Mouse (Mus musculus) midbrain, embryonic 13.5 days (tissue): ENCODE results near the gene Pdap1. TPM values are rescaled to one million over a fixed set of nuclear protein-coding genes. Genes with fewer than 3 reads are reported as not detected.

Experiments
- ATAC-seq: fragments of 200-750 bp; cut with Nextera tagmentation; 2 replicates; pipeline ENCODE4 v1.8.0; 2017; ENCODE audit warnings: mild to moderate bottlenecking, moderate TSS enrichment, moderate library complexity
- H3K27ac ChIP-seq: fragments of 300-500 bp; sonication (generic); 2 replicates; pipeline ENCODE4 v1.5.1; 2015; ENCODE audit warnings: inconsistent platforms, mild to moderate bottlenecking, moderate library complexity
- H3K27me3 ChIP-seq: fragments of 300-500 bp; sonication (generic); 2 replicates; pipeline ENCODE4 v1.6.1; 2015; ENCODE audit warnings: mild to moderate bottlenecking, inconsistent platforms
- H3K36me3 ChIP-seq: fragments of 300-500 bp; sonication (generic); 2 replicates; pipeline ENCODE4 v1.6.1; 2015; ENCODE audit warnings: mild to moderate bottlenecking, inconsistent platforms
- H3K4me1 ChIP-seq: fragments of 300-500 bp; sonication (generic); replicated peaks from 2 replicates; pipeline ENCODE4 v1.6.1; 2015; ENCODE audit warnings: inconsistent platforms
- H3K4me2 ChIP-seq: fragments of 300-500 bp; sonication (generic); replicated peaks from 2 replicates; pipeline ENCODE4 v1.6.1; 2015; ENCODE audit warnings: moderate library complexity, mild to moderate bottlenecking, inconsistent platforms
- H3K4me3 ChIP-seq: fragments of 300-500 bp; sonication (generic); replicated peaks from 2 replicates; pipeline ENCODE4 v1.5.1; 2015; ENCODE audit warnings: mild to moderate bottlenecking, inconsistent platforms
- H3K9ac ChIP-seq: fragments of 300-500 bp; sonication (generic); replicated peaks from 2 replicates; pipeline ENCODE4 v1.6.1; 2015; ENCODE audit warnings: mild to moderate bottlenecking, inconsistent platforms
- H3K9me3 ChIP-seq: fragments of 300-500 bp; sonication (generic); 2 replicates; pipeline ENCODE4 v1.6.1; 2016; ENCODE audit warnings: mild to moderate bottlenecking, inconsistent platforms
- WGBS: fragments of 180-500 bp; shearing (Covaris S2); methylation state at CpG from one replicate; pipeline ENCODE4 v1.1.7; 2015; 5-methylcytosine and 5-hydroxymethylcytosine counted together
- polyA plus RNA-seq: library from polyadenylated mRNA; unstranded; fragments of >200 nt; fragmentation: Nextera tagmentation; extraction: Ambion mirVana; gene quantifications from 2 replicates; pipeline ENCODE4 v1.2.1, GENCODE M21; 2015

The Pdap1 gene
- polyA plus RNA-seq = 131 TPM in 2 replicates

- Histone ChIP-seq H3K27me3 (no peaks in the 10 kb centered on the region), H3K9ac (peak within 1 kb of the TSS; percentile 94), H3K4me3 (peak within 1 kb of the TSS; percentile 89), H3K27ac (peak within 1 kb of the TSS; percentile 87), H3K4me1 (peaks cover 39% of the 10 kb centered on the region), H3K36me3 (peaks cover 58% of the 10 kb centered on the region), H3K4me2 (peak within 1 kb of the TSS; percentile 97), H3K9me3 (no peaks in the 10 kb centered on the region)
- WGBS = under 1% methylated on average over 84 of the region's 84 CpGs
- peak; percentile 94 for ATAC-seq
Measured at GRCm38 (mm10) chr5:145139571-145140519, at the start of gene Pdap1, which contains the start of gene Bud31. TSS of gene Pdap1 (minus strand) at chr5:145140238. TSS of gene Bud31 (plus strand) at chr5:145140362.

- WGBS = 97% methylated on average over 6 of the region's 6 CpGs
- H3K27me3 ChIP-seq = no peaks in the 10 kb centered on the region
- no peak overlapping the region for H3K27ac ChIP-seq
- peaks cover 28% of the 10 kb centered on the region for H3K4me1 ChIP-seq
- peaks cover 49% of the 10 kb centered on the region for H3K36me3 ChIP-seq
- H3K9ac ChIP-seq = no peak overlapping the region
- no peak for ATAC-seq
- H3K4me3 ChIP-seq = no peak overlapping the region
- no peak overlapping the region for H3K4me2 ChIP-seq
- no peaks in the 10 kb centered on the region for H3K9me3 ChIP-seq
Measured at GRCm38 (mm10) chr5:145189416-145189815, 49.4 kb upstream of the Pdap1 start.

GRCm38 (mm10) chr5:145185244-145185643, 45.2 kb upstream of the Pdap1 start:
- Histone ChIP-seq H3K4me2 (no peak overlapping the region), H3K36me3 (peaks cover 78% of the 10 kb centered on the region), H3K4me1 (peaks cover 15% of the 10 kb centered on the region), H3K27me3 (no peaks in the 10 kb centered on the region), H3K4me3 (no peak overlapping the region), H3K9ac (no peak overlapping the region), H3K9me3 (no peaks in the 10 kb centered on the region), H3K27ac (no peak overlapping the region)
- 94% methylated on average over 2 of the region's 2 CpGs for WGBS
- no peak for ATAC-seq

- 92% methylated on average over 18 of the region's 18 CpGs for WGBS
- ATAC-seq = no peak
- Histone ChIP-seq H3K27me3 (no peaks in the 10 kb centered on the region), H3K4me2 (no peak overlapping the region), H3K4me3 (no peak overlapping the region), H3K27ac (no peak overlapping the region), H3K36me3 (peaks cover 100% of the 10 kb centered on the region), H3K9ac (no peak overlapping the region), H3K4me1 (no peaks in the 10 kb centered on the region), H3K9me3 (no peaks in the 10 kb centered on the region)
Measured at GRCm38 (mm10) chr5:145178461-145178980, 38.5 kb upstream of the Pdap1 start.

GRCm38 (mm10) chr5:145167306-145167661, 27.2 kb upstream of the Pdap1 start:
- ATAC-seq = peak; percentile 80
- peak overlapping the region; percentile 97 for H3K4me2 ChIP-seq
- H3K9me3 ChIP-seq = no peaks in the 10 kb centered on the region
- peaks cover 46% of the 10 kb centered on the region for H3K36me3 ChIP-seq
- WGBS = under 1% methylated on average over 23 of the region's 28 CpGs
- peak overlapping the region; percentile 68 for H3K27ac ChIP-seq
- H3K4me3 ChIP-seq = peak overlapping the region; percentile 94
- no peaks in the 10 kb centered on the region for H3K27me3 ChIP-seq
- H3K4me1 ChIP-seq = peaks cover 27% of the 10 kb centered on the region
- H3K9ac ChIP-seq = peak overlapping the region; percentile 93

- ATAC-seq = peak; percentile 96
- H3K4me3 ChIP-seq = peak within 1 kb of the TSS; percentile 94
- no peaks in the 10 kb centered on the region for H3K9me3 ChIP-seq
- H3K9ac ChIP-seq = peak within 1 kb of the TSS; percentile 93
- no peaks in the 10 kb centered on the region for H3K27me3 ChIP-seq
- under 1% methylated on average over 51 of the region's 51 CpGs for WGBS
- peaks cover 45% of the 10 kb centered on the region for H3K36me3 ChIP-seq
- peak within 1 kb of the TSS; percentile 97 for H3K4me2 ChIP-seq
- H3K4me1 ChIP-seq = peaks cover 27% of the 10 kb centered on the region
- H3K27ac ChIP-seq = peak within 1 kb of the TSS; percentile 81
Measured at GRCm38 (mm10) chr5:145166536-145167305, 26.7 kb upstream of the Pdap1 start, which contains the start of the genes Ptcd1 and Cpsf4. TSS of gene Ptcd1 (minus strand) at chr5:145167108. TSS of gene Cpsf4 (plus strand) at chr5:145167213.

- Histone ChIP-seq H3K9me3 (no peaks in the 10 kb centered on the region), H3K27ac (no peak overlapping the region), H3K4me1 (peaks cover 27% of the 10 kb centered on the region), H3K27me3 (no peaks in the 10 kb centered on the region), H3K36me3 (peaks cover 45% of the 10 kb centered on the region), H3K4me3 (0 out of 2 replicates have a peak overlapping the region, but pooled peaks have one; percentile 6), H3K9ac (no peak overlapping the region), H3K4me2 (no peak overlapping the region)
- 88% methylated on average over 15 of the region's 15 CpGs for WGBS
- ATAC-seq = no peak
Measured at GRCm38 (mm10) chr5:145165184-145165583, 25.1 kb upstream of the Pdap1 start.

- Histone ChIP-seq H3K27me3 (no peaks in the 10 kb centered on the region), H3K4me3 (no peak overlapping the region), H3K4me1 (peaks cover 27% of the 10 kb centered on the region), H3K9me3 (no peaks in the 10 kb centered on the region), H3K9ac (no peak overlapping the region), H3K27ac (no peak overlapping the region), H3K4me2 (no peak overlapping the region), H3K36me3 (peaks cover 47% of the 10 kb centered on the region)
- 73% methylated on average over 3 of the region's 3 CpGs for WGBS
- no peak for ATAC-seq
Measured at GRCm38 (mm10) chr5:145164710-145165109, 24.7 kb upstream of the Pdap1 start.

- WGBS = 96% methylated on average over 14 of the region's 14 CpGs
- peaks cover 78% of the 10 kb centered on the region for H3K36me3 ChIP-seq
- no peak for ATAC-seq
- no peak overlapping the region for H3K4me2 ChIP-seq
- no peak overlapping the region for H3K9ac ChIP-seq
- no peak overlapping the region for H3K4me3 ChIP-seq
- H3K4me1 ChIP-seq = peaks cover 8% of the 10 kb centered on the region
- H3K27me3 ChIP-seq = no peaks in the 10 kb centered on the region
- no peak overlapping the region for H3K27ac ChIP-seq
- H3K9me3 ChIP-seq = no peaks in the 10 kb centered on the region
Measured at GRCm38 (mm10) chr5:145161361-145161760, 21.3 kb upstream of the Pdap1 start.

GRCm38 (mm10) chr5:145152690-145153089, 12.7 kb upstream of the Pdap1 start:
- ATAC-seq = no peak
- WGBS = 93% methylated on average over 5 of the region's 5 CpGs
- no peaks in the 10 kb centered on the region for H3K4me1 ChIP-seq
- peaks cover 94% of the 10 kb centered on the region for H3K36me3 ChIP-seq
- no peak overlapping the region for H3K27ac ChIP-seq
- H3K27me3 ChIP-seq = no peaks in the 10 kb centered on the region
- H3K4me3 ChIP-seq = no peak overlapping the region
- H3K4me2 ChIP-seq = no peak overlapping the region
- no peak overlapping the region for H3K9ac ChIP-seq
- H3K9me3 ChIP-seq = no peaks in the 10 kb centered on the region

- no peak overlapping the region for H3K4me3 ChIP-seq
- WGBS = 90% methylated on average over 6 of the region's 6 CpGs
- H3K4me2 ChIP-seq = no peak overlapping the region
- ATAC-seq = no peak
- no peaks in the 10 kb centered on the region for H3K27me3 ChIP-seq
- no peak overlapping the region for H3K9ac ChIP-seq
- no peak overlapping the region for H3K27ac ChIP-seq
- H3K36me3 ChIP-seq = peaks cover 99% of the 10 kb centered on the region
- H3K4me1 ChIP-seq = no peaks in the 10 kb centered on the region
- H3K9me3 ChIP-seq = no peaks in the 10 kb centered on the region
Measured at GRCm38 (mm10) chr5:145149294-145149693, 9.3 kb upstream of the Pdap1 start.
